Mouse (Mus musculus) lung, postnatal 25 days (tissue): ENCODE results near the gene Rora.

Experiments used
- DNase-seq: peaks from one replicate; pipeline ENCODE4 v3.0.0; 2022; ENCODE audit warnings: low spot score

Rora gene

GRCm38 (mm10) chr9:68884451-68885035, 231.0 kb downstream of the Rora start:
- peak; percentile 52 for DNase-seq

- DNase-seq: peak; percentile 46
Measured at GRCm38 (mm10) chr9:68888670-68889069, 235.1 kb downstream of the Rora start.

- DNase-seq: no peak
Measured at GRCm38 (mm10) chr9:68891431-68891830, 237.8 kb downstream of the Rora start.

- DNase-seq: no peak
Measured at GRCm38 (mm10) chr9:68892356-68892755, 238.8 kb downstream of the Rora start.

- DNase-seq: no peak
Measured at GRCm38 (mm10) chr9:68892859-68893258, 239.3 kb downstream of the Rora start.

GRCm38 (mm10) chr9:68898286-68898685, 244.7 kb downstream of the Rora start:
- no peak for DNase-seq

- DNase-seq: no peak
Measured at GRCm38 (mm10) chr9:68899525-68900222, 246.1 kb downstream of the Rora start.

- DNase-seq: no peak
Measured at GRCm38 (mm10) chr9:68906361-68906883, 252.8 kb downstream of the Rora start.

- peak; percentile 39 for DNase-seq
Measured at GRCm38 (mm10) chr9:68912483-68913151, 259.0 kb downstream of the Rora start.

- DNase-seq: no peak
Measured at GRCm38 (mm10) chr9:68913191-68913697, 259.7 kb downstream of the Rora start.

GRCm38 (mm10) chr9:68914541-68915275, 261.1 kb downstream of the Rora start:
- DNase-seq: peak; percentile 57

GRCm38 (mm10) chr9:68916741-68917140, 263.2 kb downstream of the Rora start:
- DNase-seq: no peak

- no peak for DNase-seq
Measured at GRCm38 (mm10) chr9:68923128-68923601, 269.6 kb downstream of the Rora start.

- DNase-seq: no peak
Measured at GRCm38 (mm10) chr9:68926406-68926805, 272.8 kb downstream of the Rora start.

- DNase-seq: no peak
Measured at GRCm38 (mm10) chr9:68933159-68933558, 279.6 kb downstream of the Rora start.

GRCm38 (mm10) chr9:68934238-68934637, 280.7 kb downstream of the Rora start:
- no peak for DNase-seq

- no peak for DNase-seq
Measured at GRCm38 (mm10) chr9:68935611-68936010, 282.0 kb downstream of the Rora start.

- peak; percentile 39 for DNase-seq
Measured at GRCm38 (mm10) chr9:68941037-68941436, 287.5 kb downstream of the Rora start.

- no peak for DNase-seq
Measured at GRCm38 (mm10) chr9:68942595-68943011, 289.0 kb downstream of the Rora start.

- no peak for DNase-seq
Measured at GRCm38 (mm10) chr9:68944026-68944425, 290.4 kb downstream of the Rora start.

- DNase-seq: no peak
Measured at GRCm38 (mm10) chr9:68947707-68948106, 294.1 kb downstream of the Rora start.

- DNase-seq: no peak
Measured at GRCm38 (mm10) chr9:68948141-68948540, 294.6 kb downstream of the Rora start.
